Mouse (Mus musculus) ES-E14 (cell line): ENCODE data around the gene Fkbp4. TPM values are rescaled to one million over a fixed set of nuclear protein-coding genes. Genes with fewer than 3 reads are reported as not detected.
A peak's percentile ranks its signal among the peaks of the same experiment; 100 is the strongest.

Source experiments
- DNase-seq: peaks from one replicate; pipeline ENCODE4 v3.0.0-alpha.2; 2013; ENCODE audit warnings: low read depth, low spot score
- H3K27ac ChIP-seq: 2 replicates; pipeline ENCODE4 v1.5.1; 2012; ENCODE audit warnings: low read depth, mild to moderate bottlenecking, low read length, moderate library complexity, mixed read lengths; ENCODE audit not compliant: poor library complexity, insufficient read depth, severe bottlenecking
- H3K36me3 ChIP-seq: 2 replicates; pipeline ENCODE4 v1.6.1; 2012; ENCODE audit warnings: mild to moderate bottlenecking, low read length, moderate library complexity, mixed read lengths; ENCODE audit not compliant: control insufficient read depth, poor library complexity, insufficient read depth, severe bottlenecking
- H3K4me1 ChIP-seq, 2 experiments: fragments of 150-350 bp in 1 of 2; sonication (generic) in 1 of 2; 2 replicates each; pipeline ENCODE4 v1.6.1; 2012; ENCODE audit warnings: low read length in 2 of 2, mild to moderate bottlenecking in 1 of 2, mixed read lengths in 1 of 2; ENCODE audit not compliant: control insufficient read depth in 2 of 2, insufficient read depth in 2 of 2, poor library complexity in 1 of 2
- H3K4me3 ChIP-seq, 2 experiments: fragments of 150-350 bp in 1 of 2; sonication (generic) in 1 of 2; 2 replicates each; pipeline ENCODE4 v1.5.1; 2012; ENCODE audit warnings: low read length in 2 of 2, low read depth in 1 of 2, mild to moderate bottlenecking in 1 of 2, mixed read lengths in 1 of 2; ENCODE audit not compliant: insufficient read depth in 1 of 2, poor library complexity in 1 of 2, severe bottlenecking in 1 of 2
- H3K9ac ChIP-seq: 2 replicates; pipeline ENCODE4 v1.6.1; 2012; ENCODE audit warnings: low read depth, mild to moderate bottlenecking, low read length, mixed read lengths; ENCODE audit not compliant: poor library complexity, insufficient read depth, severe bottlenecking
- H3K9me3 ChIP-seq: fragments of 150-350 bp; sonication (generic); 2 replicates; pipeline ENCODE4 v1.6.1; 2012; ENCODE audit warnings: low read depth, mild to moderate bottlenecking, low read length; ENCODE audit not compliant: control insufficient read depth, insufficient read depth
- CHD2 ChIP-seq: IDR thresholded peaks from 2 replicates; pipeline ENCODE4 v1.6.1; 2014; ENCODE audit warnings: mild to moderate bottlenecking, low read depth, low read length, inconsistent platforms
- HCFC1 ChIP-seq: IDR thresholded peaks from 2 replicates; pipeline ENCODE4 v1.6.1; 2012; ENCODE audit warnings: low read length, inconsistent platforms, borderline replicate concordance; ENCODE audit not compliant: insufficient read depth
- MAFK ChIP-seq: IDR thresholded peaks from 2 replicates; pipeline ENCODE4 v1.6.1; 2014; ENCODE audit warnings: mild to moderate bottlenecking, low read depth, low read length, inconsistent platforms; ENCODE audit not compliant: insufficient read depth
- ZC3H11A ChIP-seq: IDR thresholded peaks from 2 replicates; pipeline ENCODE4 v1.6.1; 2012; ENCODE audit warnings: low read depth, mild to moderate bottlenecking, inconsistent platforms, low read length, borderline replicate concordance
- ZNF384 ChIP-seq: IDR thresholded peaks from 2 replicates; pipeline ENCODE4 v1.6.1; 2012; ENCODE audit warnings: low read depth, low read length, inconsistent platforms
- in situ Hi-C, 2 experiments: fragments of 600-800 bp; cut with MboI; formaldehyde crosslinking; loops; one replicate each; pipeline ENCODE4 v1.15.1; 2025; ENCODE audit warnings: low sequenced_read_pairs in 2 of 2, inconsistent platforms in 1 of 2; ENCODE audit not compliant: unreplicated experiment in 2 of 2
- total RNA-seq: library from RNA; depleted of rRNA; stranded (reverse); fragments of 300-350 nt; gene quantifications from 2 replicates; pipeline ENCODE4 v1.2.3, GENCODE M21; 2012; rRNA removed

The Fkbp4 gene
- 396 and 408 TPM in 2 replicates for total RNA-seq

DNA sequence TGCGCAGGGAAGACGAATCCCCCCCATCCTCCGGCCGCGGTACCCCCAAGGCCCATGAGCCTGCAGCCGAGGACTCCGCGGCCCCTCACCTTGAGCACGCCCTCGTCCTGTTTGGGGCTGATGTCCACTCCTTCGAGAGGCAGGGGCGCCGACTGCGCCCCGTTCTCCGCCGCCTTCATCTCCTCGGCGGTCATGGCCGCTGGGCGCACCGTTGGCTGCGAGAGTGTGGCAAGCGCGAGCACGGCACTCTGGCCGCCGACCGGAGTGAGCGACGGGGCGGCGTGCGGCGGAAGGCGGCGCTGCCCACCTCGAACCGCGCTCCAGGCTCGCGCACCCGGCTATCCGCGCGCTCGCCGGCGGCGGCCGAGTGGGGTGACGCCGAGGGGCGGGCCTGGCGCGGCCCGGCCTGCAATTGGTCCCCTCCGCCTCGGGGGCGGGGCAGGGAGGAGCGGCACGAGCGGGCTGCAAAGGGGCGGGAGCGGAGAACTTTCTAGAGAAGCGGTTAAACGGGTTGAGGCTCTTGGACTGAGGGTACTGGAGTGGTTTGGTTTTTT lies at the start of gene Fkbp4:
Fkbp4 (minus strand) TSS at position 361 of the 554 bp plus-strand sequence.
- peak; percentile 87 for DNase-seq
- Histone ChIP-seq H3K9me3 (no peaks in the 10 kb centered on the region), H3K36me3 (peaks cover 32% of the 10 kb centered on the region), H3K4me1 (peaks cover 10 to 20% of the 10 kb centered on the region in 2 experiments; a peak in 3 of 4 replicates), H3K9ac (peak within 1 kb of the TSS; percentile 89), H3K4me3 (peak within 1 kb of the TSS; percentile 89 to 93), H3K27ac (peak within 1 kb of the TSS; percentile 54)
- in situ Hi-C loops, result no loop called here
- TF ChIP-seq CHD2, result no peak
- no peak for TF ChIP-seq ZC3H11A
- peak; percentile 60; the same call in 1 of the 2 replicates for TF ChIP-seq HCFC1
- no peak for TF ChIP-seq ZNF384

DNA sequence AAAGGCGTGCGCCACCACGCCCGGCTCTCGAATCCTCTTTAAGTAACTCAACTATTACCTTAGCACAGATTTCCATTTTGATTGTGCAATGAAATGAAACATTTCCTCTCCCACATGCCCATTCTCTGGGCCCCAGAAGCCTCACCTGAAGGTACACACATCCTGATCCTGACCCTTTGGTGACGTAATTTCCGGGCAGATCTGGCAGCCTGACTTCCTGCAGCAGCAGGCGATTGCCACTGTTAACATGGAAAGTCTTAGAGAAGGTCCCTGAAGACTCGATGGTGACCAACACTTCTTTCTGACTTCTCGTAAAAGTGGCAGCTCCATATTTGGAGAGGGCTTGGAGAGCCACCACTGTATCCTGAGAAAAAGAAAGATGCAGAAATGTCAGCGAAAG lies 49.3 kb upstream of the Fkbp4 start:
- in situ Hi-C loops, result no loop called here
- TF ChIP-seq CHD2 (no peak), MAFK (no peak)
- Histone ChIP-seq H3K9ac (no peak overlapping the region), H3K27ac (no peak overlapping the region), H3K36me3 (no peaks in the 10 kb centered on the region), H3K4me1 (no peaks in the 10 kb centered on the region), H3K4me3 (no peak overlapping the region), H3K9me3 (no peaks in the 10 kb centered on the region)
- no peak for DNase-seq

DNA sequence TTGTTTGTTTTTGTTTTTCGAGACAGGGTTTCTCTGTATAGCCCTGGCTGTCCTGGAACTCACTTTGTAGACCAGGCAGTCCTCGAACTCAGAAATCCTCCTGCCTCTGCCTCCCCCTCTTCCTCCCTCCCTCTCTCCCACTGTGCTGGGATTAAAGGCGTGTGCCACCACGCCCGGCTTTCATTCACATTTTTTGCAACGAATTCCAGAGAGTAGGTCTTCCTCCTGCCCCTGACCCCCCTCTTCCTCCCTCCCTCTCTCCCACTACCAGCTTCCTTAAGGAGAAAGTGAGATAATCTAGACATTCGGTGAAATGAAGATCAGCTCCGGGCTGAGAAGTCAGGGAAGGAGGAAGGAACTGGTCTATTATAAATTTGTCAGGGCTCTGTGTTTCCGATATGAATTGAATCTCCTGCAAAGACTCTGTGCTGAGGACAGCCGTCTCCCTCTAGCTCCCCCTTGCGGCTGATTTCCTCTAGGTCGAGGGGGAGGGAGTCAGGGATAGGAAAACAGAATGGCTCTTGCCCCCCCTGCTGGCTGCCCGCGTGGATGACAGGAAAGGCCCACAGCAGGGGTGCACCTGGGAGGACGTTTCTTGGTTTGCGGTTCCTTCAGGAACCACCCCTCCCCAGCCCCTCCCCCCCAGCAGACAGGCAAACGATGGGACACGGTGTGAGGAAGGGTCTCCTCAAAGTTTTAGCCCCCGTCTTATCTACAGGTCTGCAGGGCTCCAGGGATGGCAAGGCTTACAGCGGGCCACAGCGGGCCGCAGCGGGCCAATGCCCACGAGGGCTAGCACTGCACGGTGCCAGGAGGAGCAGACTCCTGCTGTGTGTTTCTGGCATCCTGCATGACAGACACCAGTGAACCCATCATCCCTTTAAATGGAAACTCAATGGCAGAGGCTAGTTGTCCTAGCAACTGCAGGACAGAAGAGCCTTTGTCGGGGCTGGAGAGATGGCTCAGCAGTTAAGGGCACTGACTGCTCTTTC lies 41.3 kb upstream of the Fkbp4 start:
- Histone ChIP-seq H3K27ac (peak overlapping the region; percentile 51; the same call in 1 of the 2 replicates), H3K9me3 (no peaks in the 10 kb centered on the region), H3K4me3 (peak overlapping the region; percentile 36 to 47), H3K4me1 (peaks cover 0 to 17% of the 10 kb centered on the region in 2 experiments; a peak in 2 of 4 replicates), H3K36me3 (no peaks in the 10 kb centered on the region; the same call in 1 of the 2 replicates), H3K9ac (no peak overlapping the region)
- DNase-seq, result peak; percentile 99
- in situ Hi-C loops, result no loop called here
- 0 out of 2 replicates have a peak, but pooled peaks have one; percentile 21 for TF ChIP-seq CHD2
- TF ChIP-seq MAFK, result no peak
- TF ChIP-seq ZC3H11A, result peak; percentile 95
- peak; percentile 63; the same call in 1 of the 2 replicates for TF ChIP-seq HCFC1
- TF ChIP-seq ZNF384, result no peak

DNA sequence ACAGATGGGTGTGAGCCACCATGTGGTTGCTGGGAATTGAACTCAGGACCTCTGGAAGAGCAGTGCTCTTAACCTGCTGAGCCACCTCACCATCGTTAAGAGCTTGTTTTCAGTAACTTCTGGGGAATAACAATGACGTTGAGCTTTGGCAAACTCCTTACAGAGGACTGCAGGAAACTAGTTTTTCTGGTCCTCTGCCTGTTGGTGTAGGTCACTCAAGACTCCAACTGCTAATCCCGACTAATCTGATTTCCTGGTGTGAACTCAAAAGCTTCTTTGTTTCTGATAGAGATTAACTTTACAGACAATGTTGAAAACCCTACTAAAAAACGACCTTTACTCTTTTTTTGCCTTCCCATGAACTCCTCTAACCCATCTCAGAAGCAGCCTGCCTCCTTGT lies 39.0 kb upstream of the Fkbp4 start:
- Histone ChIP-seq H3K4me3 (no peak overlapping the region), H3K9ac (no peak overlapping the region), H3K4me1 (peaks cover 0 to 23% of the 10 kb centered on the region in 2 experiments; a peak in 2 of 4 replicates), H3K27ac (peak overlapping the region; percentile 73; the same call in 1 of the 2 replicates), H3K9me3 (no peaks in the 10 kb centered on the region), H3K36me3 (peaks cover 2% of the 10 kb centered on the region; the same call in 1 of the 2 replicates)
- DNase-seq, result no peak
- in situ Hi-C loops, result no loop called here
- no peak for TF ChIP-seq ZNF384
- no peak for TF ChIP-seq ZC3H11A
- TF ChIP-seq HCFC1, result no peak
- TF ChIP-seq MAFK, result no peak
- no peak for TF ChIP-seq CHD2
